ENCODE assay signal across 11 mouse cellular contexts in the genomic region with DNA sequence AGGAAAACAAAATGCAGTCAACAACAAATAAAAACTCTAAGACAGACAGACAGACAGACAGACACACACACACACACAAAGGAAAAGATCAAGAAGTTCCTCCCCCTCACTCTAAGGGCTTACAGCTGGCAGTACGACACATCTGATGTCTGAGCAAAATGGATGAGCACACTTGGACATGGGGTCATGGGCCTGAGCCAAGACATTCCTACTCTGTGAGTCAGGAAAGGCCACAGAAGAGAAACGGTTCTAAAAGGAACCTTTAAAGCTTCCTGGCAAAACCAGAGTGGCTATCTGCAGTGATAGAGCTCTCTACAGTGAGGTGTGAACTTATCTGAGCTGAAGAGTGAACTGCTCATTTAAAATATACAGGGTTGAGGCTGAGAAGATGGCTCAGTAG. TPM values are rescaled to one million over a fixed set of nuclear protein-coding genes. Genes with fewer than 3 reads are reported as not detected.
DNase-seq lines count a peak whose midpoint lies in the region; ATAC-seq and TF ChIP-seq lines count a peak whose summit lies in the region.
"Had no signal": no experiment of that assay in that cellular context is flagged by ENCODE, and none has a peak within 500 bp of the region (broad histone marks: within the 10 kb centered on the region; RNA-seq: fewer than 3 reads in every experiment).

No protein-coding gene starts in this region.

- no peak for ATAC-seq in frontal cortex, adult (ENCODE audit: low TSS enrichment)

- H3K4me3 ChIP-seq in lung, adult 2 months (replicated peaks; ENCODE audit: extremely low read depth, low read depth, low read length), result no peak overlapping the region

- 13% methylated on average over 2 of the region's 2 CpGs for WGBS in lung, adult 2 months

- peak; percentile 50 for DNase-seq in 3134 (ENCODE audit: extremely low read depth, insufficient read length, low spot score)
- DNase-seq in adrenal gland, postnatal 25 days, result peak; percentile 76
- peak; percentile 77 to 79 for DNase-seq in heart, postnatal 10 days
- peak; percentile 4 for DNase-seq in lung, adult 2 months
- no peak for DNase-seq in spleen, postnatal 10 days (ENCODE audit: low spot score in 2 of 2)
- no peak for DNase-seq in left cerebral cortex, postnatal 25 days (ENCODE audit: low spot score in 2 of 2)
- no peak for DNase-seq in natural killer cell, adult 2 months (ENCODE audit: low spot score in 2 of 2)
- DNase-seq: cerebellum, adult 18-20 months had no signal

- no peaks in the 10 kb centered on the region for H3K4me1 ChIP-seq in lung, adult 2 months (ENCODE audit: control insufficient read depth, insufficient read depth, low read length)

- TF ChIP-seq CTCF in lung, adult 2 months (IDR thresholded peaks at IDR 0.05; ENCODE audit: insufficient read depth, low read length), result no peak

- no peak for TF ChIP-seq POLR2A in lung, adult 2 months (IDR thresholded peaks at IDR 0.05; ENCODE audit: borderline replicate concordance, extremely low read depth, low read depth, low read length)

- intact Hi-C loops in heart, postnatal 10 days (cut with DNase I), result no loop called here
- intact Hi-C loops in left cerebral cortex, postnatal 25 days (cut with DNase I), result no loop called here

RNA-seq across cellular contexts. Expression of gene Nps, which starts 46.0 kb away (rescaled TPM):
- not detected in 2 replicates for total RNA-seq in adrenal gland, postnatal 25 days (2021)
- not detected for total RNA-seq in heart, postnatal 10 days (2021)
- polyA plus RNA-seq in lung, adult 2 months (2012; rRNA removed), result not detected in 2 replicates
- total RNA-seq in left cerebral cortex, postnatal 25 days (2021), result not detected
- total RNA-seq: hematopoietic stem cell, adult 5-6 weeks had no signal
- polyA plus RNA-seq: liver, embryonic 14.5 days had no signal

Comparison
In these comparisons a context has a peak if more than half of its experiments do, and no peak if none do; other contexts are left out.
1. DNase-seq: peak in 3134 (single experiment), adrenal gland, postnatal 25 days (single experiment), heart, postnatal 10 days (2 of 2) and lung, adult 2 months (single experiment); none in spleen, postnatal 10 days (0 of 2), left cerebral cortex, postnatal 25 days (0 of 2) and natural killer cell, adult 2 months (0 of 2).